Mouse (Mus musculus) embryonic facial prominence, embryonic 10.5 days (tissue): ENCODE measurements around the gene AU040320. TPM values are rescaled to one million over a fixed set of nuclear protein-coding genes. Genes with fewer than 3 reads are reported as not detected.

Experiments
- DNase-seq: peaks from one replicate; pipeline ENCODE4 v3.0.0-alpha.2; 2017; ENCODE audit warnings: low spot score
- H3K27ac ChIP-seq: fragments of 300-500 bp; sonication (generic); replicated peaks from 2 replicates; pipeline ENCODE4 v1.5.1; 2016; ENCODE audit warnings: mild to moderate bottlenecking
- H3K27me3 ChIP-seq: fragments of 300-500 bp; sonication (generic); replicated peaks from 2 replicates; pipeline ENCODE4 v1.6.1; 2016; ENCODE audit warnings: low read depth, mild to moderate bottlenecking; ENCODE audit not compliant: poor library complexity, severe bottlenecking
- H3K36me3 ChIP-seq: fragments of 300-500 bp; sonication (generic); replicated peaks from 2 replicates; pipeline ENCODE4 v1.6.1; 2016; ENCODE audit warnings: mild to moderate bottlenecking, moderate library complexity
- H3K4me1 ChIP-seq: fragments of 300-500 bp; sonication (generic); 2 replicates; pipeline ENCODE4 v1.6.1; 2016
- H3K4me3 ChIP-seq: fragments of 300-500 bp; sonication (generic); 2 replicates; pipeline ENCODE4 v1.5.1; 2016; ENCODE audit warnings: mild to moderate bottlenecking, moderate library complexity
- H3K9me3 ChIP-seq: fragments of 300-500 bp; sonication (generic); 2 replicates; pipeline ENCODE4 v1.6.1; 2016; ENCODE audit warnings: mild to moderate bottlenecking
- WGBS: fragments of 180-500 bp; shearing (Covaris S2); methylation state at CpG from one replicate; pipeline ENCODE4 v1.1.7; 2016; 5-methylcytosine and 5-hydroxymethylcytosine counted together
- polyA plus RNA-seq: library from polyadenylated mRNA; unstranded; fragments of >200 nt; fragmentation: Nextera tagmentation; extraction: Ambion mirVana; gene quantifications from 2 replicates; pipeline ENCODE4 v1.2.1, GENCODE M21; 2016

The AU040320 gene
- polyA plus RNA-seq: 19.3 and 21.4 TPM in 2 replicates

- peak; percentile 99 for DNase-seq
- peak within 1 kb of the TSS; percentile 95 for H3K27ac ChIP-seq
- no peaks in the 10 kb centered on the region for H3K27me3 ChIP-seq
- peak within 1 kb of the TSS; percentile 89 for H3K4me3 ChIP-seq
- under 1% methylated on average over 71 of the region's 71 CpGs for WGBS
- peaks cover 44% of the 10 kb centered on the region for H3K36me3 ChIP-seq
- no peaks in the 10 kb centered on the region for H3K9me3 ChIP-seq
- peaks cover 45% of the 10 kb centered on the region for H3K4me1 ChIP-seq
These were observed at the start of gene AU040320, which contains the start of gene Ncdn for GRCm38 (mm10) chr4:126753268-126754230. Gene AU040320, plus strand, starts transcription at chr4:126753544. Gene Ncdn, minus strand, starts transcription at chr4:126753438.

- H3K27me3 ChIP-seq: no peaks in the 10 kb centered on the region
- no peaks in the 10 kb centered on the region for H3K9me3 ChIP-seq
- H3K4me1 ChIP-seq: peaks cover 21% of the 10 kb centered on the region
- WGBS: 45% methylated on average over 12 of the region's 12 CpGs
- H3K36me3 ChIP-seq: peaks cover 77% of the 10 kb centered on the region
- peak; percentile 71 for DNase-seq
- H3K27ac ChIP-seq: peak overlapping the region; percentile 45; the same call in 1 of the 2 replicates
- H3K4me3 ChIP-seq: peak overlapping the region; percentile 8; the same call in 1 of the 2 replicates
These were observed 46.5 kb upstream of the AU040320 start for GRCm38 (mm10) chr4:126706630-126707438.

GRCm38 (mm10) chr4:126707439-126707826 is 45.9 kb upstream of the AU040320 start:
- WGBS: 49% methylated on average over 5 of the region's 5 CpGs
- Histone ChIP-seq H3K27ac (peak overlapping the region; percentile 45; the same call in 1 of the 2 replicates), H3K4me3 (no peak overlapping the region), H3K36me3 (peaks cover 77% of the 10 kb centered on the region), H3K27me3 (no peaks in the 10 kb centered on the region), H3K4me1 (peaks cover 21% of the 10 kb centered on the region), H3K9me3 (no peaks in the 10 kb centered on the region)
- DNase-seq: no peak

- H3K36me3 ChIP-seq: no peaks in the 10 kb centered on the region
- H3K4me1 ChIP-seq: peaks cover 29% of the 10 kb centered on the region
- H3K27ac ChIP-seq: no peak overlapping the region
- H3K4me3 ChIP-seq: peak overlapping the region; percentile 37; the same call in 1 of the 2 replicates
- H3K9me3 ChIP-seq: no peaks in the 10 kb centered on the region
- 2% methylated on average over 18 of the region's 18 CpGs for WGBS
- H3K27me3 ChIP-seq: peaks cover 87% of the 10 kb centered on the region
- peak; percentile 33 for DNase-seq
These were observed 21.2 kb upstream of the AU040320 start for GRCm38 (mm10) chr4:126732111-126732510.

GRCm38 (mm10) chr4:126732531-126733380 is 20.6 kb upstream of the AU040320 start:
- 4% methylated on average over 26 of the region's 26 CpGs for WGBS
- H3K36me3 ChIP-seq: no peaks in the 10 kb centered on the region
- DNase-seq: peak; percentile 34
- H3K9me3 ChIP-seq: no peaks in the 10 kb centered on the region
- peaks cover 29% of the 10 kb centered on the region for H3K4me1 ChIP-seq
- H3K27me3 ChIP-seq: peaks cover 94% of the 10 kb centered on the region
- peak overlapping the region; percentile 37; the same call in 1 of the 2 replicates for H3K4me3 ChIP-seq
- H3K27ac ChIP-seq: no peak overlapping the region

DNA sequence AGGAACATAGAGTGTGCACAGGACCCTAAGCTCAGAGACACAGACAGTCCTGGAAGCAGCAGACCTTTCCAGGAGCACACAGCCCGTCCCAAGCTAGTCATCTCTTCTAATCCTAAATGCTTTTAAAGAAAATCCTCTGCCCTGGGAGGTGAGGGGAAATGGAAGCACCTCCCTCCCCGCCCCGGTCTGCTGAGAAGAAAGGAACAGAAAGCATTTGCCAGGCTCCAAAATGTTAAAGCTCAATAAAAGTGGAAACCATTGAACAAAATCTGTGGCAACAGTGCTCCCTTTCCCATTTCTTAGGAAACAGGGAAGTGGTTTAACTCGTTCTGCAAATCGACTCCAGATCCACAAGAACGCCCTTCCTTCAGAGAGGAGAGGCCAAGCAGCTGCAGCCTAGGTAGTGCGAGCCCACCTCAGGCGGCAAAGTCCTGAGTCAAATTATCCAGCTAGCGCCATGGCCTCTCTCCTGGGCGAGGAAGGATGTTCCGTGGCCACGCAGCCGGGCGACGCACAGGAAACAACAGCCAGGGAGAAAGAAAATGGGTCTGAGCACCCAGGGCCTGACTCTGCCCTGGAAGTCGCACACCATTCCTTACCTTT is 19.2 kb upstream of the AU040320 start:
- H3K4me1 ChIP-seq: peaks cover 29% of the 10 kb centered on the region
- H3K36me3 ChIP-seq: no peaks in the 10 kb centered on the region
- no peaks in the 10 kb centered on the region for H3K9me3 ChIP-seq
- no peak overlapping the region for H3K27ac ChIP-seq
- peak overlapping the region; percentile 26 for H3K4me3 ChIP-seq
- peaks cover 100% of the 10 kb centered on the region for H3K27me3 ChIP-seq
- WGBS: 2% methylated on average over 16 of the region's 16 CpGs
- peak; percentile 50 for DNase-seq

GRCm38 (mm10) chr4:126734700-126735381 is 18.5 kb upstream of the AU040320 start:
- Histone ChIP-seq H3K9me3 (no peaks in the 10 kb centered on the region), H3K27me3 (peaks cover 100% of the 10 kb centered on the region), H3K27ac (peak overlapping the region; percentile 55; the same call in 1 of the 2 replicates), H3K4me1 (peaks cover 30% of the 10 kb centered on the region), H3K4me3 (peak overlapping the region; percentile 41), H3K36me3 (no peaks in the 10 kb centered on the region)
- peak; percentile 55 for DNase-seq
- WGBS: 2% methylated on average over 51 of the region's 51 CpGs

DNA sequence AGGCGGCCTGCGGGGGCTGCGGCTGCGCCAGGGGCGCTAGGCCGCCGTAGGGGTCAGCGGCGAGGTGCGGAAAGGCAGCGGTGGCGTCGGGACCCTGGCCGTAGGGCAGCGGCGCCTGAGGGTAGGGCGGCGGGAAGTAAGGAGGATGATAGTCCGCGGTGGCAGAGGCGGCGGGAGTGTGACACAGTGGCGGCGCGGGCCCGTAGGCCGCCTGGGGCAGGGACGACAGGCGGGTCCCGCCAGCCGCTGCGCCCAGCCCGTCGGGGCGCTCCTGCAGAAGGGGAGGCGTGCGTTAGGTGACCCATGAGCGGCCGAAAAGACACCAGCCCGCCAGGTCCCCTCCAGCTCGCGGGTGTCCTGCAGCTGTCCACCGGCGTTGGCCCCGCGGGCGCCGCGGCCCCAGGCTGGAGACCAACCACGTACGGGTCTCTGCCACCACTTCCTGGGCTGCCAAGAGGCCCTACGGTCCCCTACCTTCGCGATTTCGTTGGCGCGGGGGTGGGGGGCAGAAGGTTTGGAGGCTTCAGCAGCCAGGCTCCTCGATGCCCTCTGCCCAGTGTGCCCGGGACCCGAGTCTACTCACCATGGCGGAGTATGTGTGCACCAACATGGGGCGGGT is 17.9 kb upstream of the AU040320 start:
- Histone ChIP-seq H3K9me3 (no peaks in the 10 kb centered on the region), H3K27ac (peak overlapping the region; percentile 55; the same call in 1 of the 2 replicates), H3K4me1 (peaks cover 37% of the 10 kb centered on the region), H3K27me3 (peaks cover 99% of the 10 kb centered on the region), H3K36me3 (no peaks in the 10 kb centered on the region), H3K4me3 (peak overlapping the region; percentile 41)
- 1% methylated on average over 62 of the region's 62 CpGs for WGBS
- peak; percentile 54 for DNase-seq

GRCm38 (mm10) chr4:126736001-126736414 is 17.3 kb upstream of the AU040320 start, which contains the start of gene Tfap2e:
Gene Tfap2e, minus strand, starts transcription at chr4:126736240.
- H3K27me3 ChIP-seq: peaks cover 94% of the 10 kb centered on the region
- no peaks in the 10 kb centered on the region for H3K36me3 ChIP-seq
- peak within 1 kb of the TSS; percentile 41 for H3K4me3 ChIP-seq
- peak within 1 kb of the TSS; percentile 55; the same call in 1 of the 2 replicates for H3K27ac ChIP-seq
- DNase-seq: peak; percentile 71
- peaks cover 37% of the 10 kb centered on the region for H3K4me1 ChIP-seq
- H3K9me3 ChIP-seq: no peaks in the 10 kb centered on the region
- 2% methylated on average over 32 of the region's 32 CpGs for WGBS

- Histone ChIP-seq H3K4me3 (0 out of 2 replicates have a peak overlapping the region, but pooled peaks have one; percentile 11), H3K27me3 (peaks cover 82% of the 10 kb centered on the region), H3K4me1 (peaks cover 39% of the 10 kb centered on the region), H3K27ac (no peak overlapping the region), H3K9me3 (no peaks in the 10 kb centered on the region), H3K36me3 (peaks cover 17% of the 10 kb centered on the region)
- peak; percentile 66 for DNase-seq
- 18% methylated on average over 10 of the region's 10 CpGs for WGBS
These were observed 13.2 kb upstream of the AU040320 start for GRCm38 (mm10) chr4:126739966-126740676.
